Mouse (Mus musculus) adrenal gland (tissue): ENCODE data around the gene Snrnp70.

Experiments used
- intact Hi-C: fragments of 180-260 bp; cut with DNase I; formaldehyde crosslinking; loops from one replicate; pipeline ENCODE4 v1.15.1; 2025
- long read RNA-seq, 2 experiments: library from polyadenylated mRNA; unstranded; transcript quantifications; one replicate each; pipeline ENCODE4 v2.0.0; 2020; ENCODE audit warnings: borderline replicate concordance in 1 of 2; ENCODE audit not compliant: insufficient replicate concordance in 1 of 2

Gene Snrnp70
- long read RNA-seq, experiment 1, transcript Snrnp70-201 (10 exons, 1,735 nt) = minor isoform, 5 of 16 reads
- long read RNA-seq, experiment 1, transcript Snrnp70-210 (4 exons, 579 nt) = major isoform, 6 of 16 reads
- long read RNA-seq, experiment 1, partial matches to known transcripts = 1 of 16 reads
- long read RNA-seq, experiment 1, other reads (novel, unspliced or antisense) = 3 of 16 reads
- long read RNA-seq, experiment 2, transcript Snrnp70-201 (10 exons, 1,735 nt) = major isoform, 28 of 43 reads
- long read RNA-seq, experiment 2, partial matches to known transcripts = 8 of 43 reads
- long read RNA-seq, experiment 2, other reads (novel, unspliced or antisense) = 1 of 43 reads

DNA sequence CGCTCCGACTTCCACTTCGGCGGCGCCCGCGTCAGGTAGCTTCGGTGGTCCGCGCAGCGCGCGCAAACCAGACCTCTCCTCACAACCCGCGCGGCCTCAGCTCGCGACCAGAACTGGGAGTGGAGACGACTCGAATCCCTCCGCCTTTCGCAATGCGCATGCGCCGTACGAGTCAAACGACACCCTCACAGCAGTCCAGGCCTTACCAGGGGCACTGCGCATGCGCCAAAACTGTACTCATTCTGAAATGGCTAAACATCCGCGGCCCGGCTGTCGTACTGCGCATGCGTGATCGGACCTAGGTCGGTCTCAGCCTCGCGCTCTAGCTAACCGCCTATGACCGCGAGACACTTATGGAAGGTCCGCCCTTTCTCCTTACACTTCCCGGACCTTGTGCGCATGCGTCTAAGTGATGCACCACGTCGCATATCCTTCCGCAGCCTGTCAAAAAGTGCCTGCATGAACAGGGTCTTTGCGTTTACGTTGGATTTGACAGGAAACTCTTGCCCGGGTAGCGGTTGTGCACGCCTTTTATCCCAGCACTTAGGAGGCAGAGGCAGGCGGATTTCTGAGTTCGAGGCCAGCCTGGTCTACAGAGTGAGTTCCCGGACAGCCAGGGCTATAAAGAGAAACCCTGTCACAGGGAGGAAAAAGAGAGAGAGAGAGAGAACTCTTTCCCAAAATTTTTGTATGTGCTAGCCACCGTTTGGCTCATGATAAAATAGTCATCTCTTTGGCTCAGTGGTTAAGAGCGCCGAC, at the start of gene Snrnp70:
Snrnp70 (minus strand) TSS at position 165 of the 759 bp plus-strand sequence.
- intact Hi-C loops = loop anchor here (5.0 kb wide), 1 partner anchor 88 kb away; no protein-coding TSS in a partner anchor

DNA sequence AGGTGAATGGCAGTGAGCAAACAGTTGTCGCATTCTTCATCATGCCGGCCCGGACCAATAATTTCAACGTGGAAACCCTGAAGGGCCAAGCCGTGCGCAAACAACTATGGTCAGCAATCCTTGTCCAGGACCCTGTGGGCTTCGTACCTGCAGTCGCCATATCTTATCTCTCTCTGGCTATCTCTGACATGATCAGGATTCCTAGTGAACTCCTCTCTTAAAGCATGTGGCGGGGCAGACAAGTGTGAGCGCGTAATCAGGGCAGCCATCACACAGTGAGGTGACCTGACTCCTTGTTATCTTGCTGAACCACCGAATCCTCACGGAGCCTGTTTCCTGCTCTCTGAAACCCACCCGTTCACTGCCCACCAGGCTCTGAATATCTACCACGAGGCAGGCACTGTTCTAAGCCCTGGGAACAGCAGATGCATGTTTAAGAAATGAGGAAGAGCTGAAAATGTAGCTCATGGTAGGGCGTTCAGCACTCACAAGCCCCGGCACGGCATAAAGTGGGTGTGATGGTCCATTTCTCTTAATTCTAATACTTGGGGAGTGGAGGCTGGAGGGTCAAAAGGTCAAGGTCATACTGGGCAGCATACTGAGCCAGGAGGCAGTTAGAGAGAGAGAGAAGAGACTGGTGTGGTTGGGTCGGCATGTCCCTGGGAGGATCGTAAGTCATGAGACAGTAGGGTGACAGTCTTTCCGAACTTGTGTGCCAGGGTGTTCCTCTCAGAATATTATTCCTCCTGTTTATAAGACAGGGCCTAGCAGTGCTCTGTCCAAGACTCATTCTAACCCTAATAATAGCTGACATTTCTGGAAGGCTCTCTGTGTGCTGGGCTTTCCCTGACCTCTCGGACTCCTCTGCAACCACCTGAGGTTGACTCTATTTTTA, 48.2 kb upstream of the Snrnp70 start:
- intact Hi-C loops = loop anchor here (5.0 kb wide), 1 partner anchor 36 kb away; the partner anchor contains the start of gene Kcna7

DNA sequence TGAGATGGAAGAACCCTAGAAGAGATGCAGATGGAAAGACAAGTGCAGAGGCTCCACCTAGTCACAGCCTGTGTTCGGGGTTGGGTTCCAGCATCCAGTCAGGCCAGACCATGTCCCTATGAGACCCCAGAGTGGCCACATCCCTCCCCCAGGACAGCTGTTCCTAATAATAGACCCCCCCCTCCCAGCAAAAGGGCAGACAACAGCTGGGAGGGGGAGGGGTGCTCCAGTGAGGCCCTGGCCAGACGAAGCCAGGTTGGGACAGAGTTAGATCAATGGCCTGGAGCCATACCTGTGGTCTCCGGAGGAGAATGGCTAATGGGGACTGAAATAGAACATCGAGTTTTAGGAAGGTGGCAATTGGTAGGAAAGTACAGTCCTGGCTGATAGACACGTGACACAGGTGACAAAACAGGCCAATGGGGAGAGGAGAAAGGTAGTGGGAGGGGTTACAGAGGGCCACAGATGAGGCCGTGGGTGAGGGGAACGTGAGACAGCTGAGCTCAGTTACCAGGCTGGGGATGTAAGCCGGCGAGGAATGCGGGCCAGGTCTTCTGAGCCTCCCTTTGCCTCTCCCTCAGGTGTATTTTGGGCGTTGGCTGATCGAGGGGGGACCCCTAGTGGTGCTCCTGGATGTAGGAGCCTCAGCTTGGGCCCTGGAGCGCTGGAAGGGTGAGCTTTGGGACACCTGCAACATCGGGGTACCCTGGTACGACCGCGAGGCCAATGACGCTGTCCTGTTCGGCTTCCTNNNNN, 42.2 kb upstream of the Snrnp70 start, which contains the start of gene Ruvbl2:
Ruvbl2 (minus strand) TSS at position 576 of the 756 bp plus-strand sequence.
- intact Hi-C loops = no loop called here

DNA sequence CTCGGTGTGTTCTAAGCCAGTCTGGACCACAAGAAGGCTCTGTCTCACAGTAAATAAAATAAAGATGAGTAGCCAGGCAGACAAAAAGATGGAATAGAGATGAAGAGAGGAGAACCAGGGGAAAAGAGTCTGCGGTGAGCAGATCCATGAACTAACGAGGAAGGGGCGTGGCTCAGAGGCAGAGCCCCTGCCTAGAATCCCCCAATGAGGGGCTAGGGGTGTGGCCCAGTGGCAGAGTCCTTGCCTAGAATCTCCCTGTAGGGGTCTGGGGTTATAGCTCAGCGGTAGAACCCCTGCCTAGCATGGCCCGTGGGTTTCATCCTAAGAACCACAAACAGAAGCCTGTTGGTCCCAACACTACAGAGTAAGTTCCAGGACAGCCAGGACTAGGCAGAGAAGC, 41.5 kb upstream of the Snrnp70 start:
- intact Hi-C loops = no loop called here

DNA sequence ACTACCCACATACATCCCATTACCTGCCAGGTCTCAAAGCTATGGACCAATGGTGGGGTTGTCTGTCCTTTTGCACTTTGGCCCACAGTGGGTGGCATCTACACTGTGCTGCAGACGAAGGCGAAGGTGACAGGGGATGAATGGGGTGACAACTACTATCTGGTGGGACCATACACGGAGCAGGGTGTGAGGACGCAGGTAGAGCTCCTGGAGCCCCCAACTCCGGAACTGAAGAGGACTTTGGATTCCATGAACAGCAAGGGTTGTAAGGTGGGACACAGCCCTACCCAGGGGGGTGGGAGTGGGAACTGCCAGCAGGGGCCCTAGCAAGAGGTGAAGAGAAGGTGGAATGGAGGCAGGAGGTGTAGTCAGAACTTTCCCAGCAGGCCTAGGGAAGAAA, 40.9 kb upstream of the Snrnp70 start:
- intact Hi-C loops = no loop called here

DNA sequence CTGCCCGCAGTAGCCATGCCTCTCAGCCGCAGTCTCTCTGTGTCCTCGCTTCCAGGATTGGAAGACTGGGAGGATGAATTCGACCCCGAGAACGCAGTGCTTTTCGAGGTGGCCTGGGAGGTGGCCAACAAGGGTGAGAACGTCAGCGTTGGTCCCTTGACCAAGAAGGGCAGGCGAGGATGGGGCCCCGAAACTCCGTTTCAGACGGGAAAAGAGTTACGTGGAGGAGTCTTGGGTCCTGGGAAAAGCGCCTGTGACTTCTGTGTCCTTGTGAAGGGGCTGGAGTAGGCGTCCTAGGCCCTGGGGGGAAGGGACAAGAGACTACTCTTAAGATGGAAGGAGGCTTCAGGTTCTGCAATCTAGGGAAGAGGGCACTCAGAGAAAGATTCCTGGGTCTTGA, 39.5 kb upstream of the Snrnp70 start:
- intact Hi-C loops = no loop called here

DNA sequence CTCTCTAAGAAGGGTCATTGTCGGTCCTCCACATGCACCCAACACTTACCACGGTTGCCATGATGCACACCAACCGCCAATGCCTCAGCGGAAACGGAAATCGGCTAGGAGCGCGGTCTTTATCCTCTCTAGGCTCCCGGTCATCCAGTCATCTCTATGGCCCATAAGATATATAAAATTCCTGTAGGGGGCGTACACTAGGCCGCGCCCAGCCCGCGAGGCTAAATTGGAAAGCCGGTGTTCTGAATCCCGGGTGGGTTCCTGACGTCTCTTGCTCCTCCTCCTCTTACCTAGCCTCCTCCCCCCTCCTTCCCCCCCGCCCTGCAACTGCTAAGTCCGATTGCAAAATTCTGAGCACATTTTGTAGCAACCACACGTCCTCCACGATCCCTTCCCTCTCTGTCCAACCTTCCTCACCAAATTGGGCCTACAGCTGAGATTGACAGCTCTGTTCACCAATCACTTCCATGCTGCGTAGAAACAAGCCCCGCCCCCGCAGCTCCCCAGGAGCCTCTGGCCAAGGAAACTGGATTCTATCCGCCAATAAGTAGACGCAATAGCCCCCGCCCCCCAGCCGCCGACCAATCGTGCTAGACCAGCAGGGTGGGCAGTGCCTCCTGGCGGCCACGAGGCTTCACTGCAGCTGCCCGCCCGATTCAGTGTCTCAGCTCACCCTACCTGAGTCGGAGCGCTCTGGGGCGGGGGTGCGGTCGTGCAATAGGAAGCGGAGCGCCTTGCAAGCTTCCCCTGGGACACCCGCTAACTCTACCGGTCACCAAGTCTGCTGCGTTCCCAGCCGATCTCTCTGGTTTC, 38.9 kb upstream of the Snrnp70 start, which contains the start of gene Gys1:
Gys1 (plus strand) TSS at position 642 of the 813 bp plus-strand sequence.
- intact Hi-C loops = no loop called here

DNA sequence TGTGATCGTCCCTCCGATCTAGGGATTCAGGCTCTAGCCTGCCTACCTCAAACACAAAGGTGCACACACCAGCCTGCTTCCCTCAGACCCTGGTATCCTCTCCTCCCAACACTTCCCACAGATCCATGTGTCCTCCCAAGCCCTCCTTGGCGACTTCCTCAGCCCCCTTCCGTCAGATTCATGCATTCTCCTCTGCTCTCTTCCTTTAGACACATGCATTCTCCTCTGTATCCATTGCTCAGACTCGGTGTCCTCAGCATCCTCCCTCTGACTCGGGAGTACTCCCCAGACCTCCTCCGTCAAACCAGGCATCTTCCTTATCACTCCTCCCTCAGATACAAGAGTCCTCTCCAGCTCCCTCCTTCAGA, 38.3 kb upstream of the Snrnp70 start:
- intact Hi-C loops = no loop called here

DNA sequence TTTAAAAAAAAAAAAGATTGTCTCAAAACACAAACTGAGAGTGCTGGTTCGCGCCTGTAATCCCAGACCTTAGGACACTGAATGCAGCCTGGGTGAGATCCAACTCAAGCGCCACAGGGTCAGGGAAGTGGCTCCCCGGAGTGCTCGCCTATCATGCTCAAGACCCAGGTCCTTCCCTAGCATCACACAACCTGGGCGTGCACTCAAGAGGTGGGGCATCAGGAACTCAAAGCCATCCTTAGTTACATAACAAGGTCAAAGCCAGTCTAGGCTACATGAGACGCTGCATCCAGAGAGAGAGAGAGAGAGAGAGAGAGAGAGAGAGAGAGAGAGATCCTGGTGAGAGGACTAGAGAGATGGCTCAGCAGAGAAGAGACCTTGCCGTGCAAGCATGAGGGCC, 31.0 kb upstream of the Snrnp70 start:
- intact Hi-C loops = no loop called here

DNA sequence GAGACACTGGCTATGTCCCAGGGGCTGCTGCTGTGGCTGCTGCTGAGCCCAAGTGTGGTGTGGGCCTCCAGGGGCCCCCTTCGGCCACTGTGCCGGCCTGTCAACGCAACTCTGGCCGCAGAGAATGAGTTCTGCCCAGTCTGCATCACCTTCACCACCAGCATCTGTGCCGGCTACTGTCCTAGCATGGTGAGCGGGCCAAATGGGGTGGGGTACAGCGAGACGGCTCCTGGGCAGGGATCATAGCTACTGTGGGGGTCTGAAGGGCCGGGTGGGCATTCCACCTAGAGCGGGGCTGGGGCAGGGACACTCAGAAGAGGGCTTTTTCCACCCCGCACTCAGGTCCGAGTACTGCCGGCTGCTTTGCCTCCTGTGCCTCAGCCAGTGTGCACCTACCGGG, 25.7 kb upstream of the Snrnp70 start:
- intact Hi-C loops = no loop called here

DNA sequence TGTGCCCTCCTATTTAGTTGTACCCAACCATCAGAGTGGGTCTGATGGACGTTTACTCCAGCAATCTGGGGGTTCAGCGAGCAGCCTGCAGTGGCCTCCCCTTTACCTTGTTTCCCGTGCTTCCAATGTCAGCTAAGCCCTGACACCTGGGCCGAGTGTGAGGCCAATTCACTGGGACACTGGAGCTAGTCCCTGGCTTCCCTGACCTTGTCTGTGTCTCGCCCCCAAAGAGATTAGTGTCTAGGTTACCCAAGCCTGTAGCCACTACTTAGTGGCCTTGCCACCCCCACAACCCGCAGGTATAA, 25.0 kb upstream of the Snrnp70 start, which contains the start of gene Lhb:
Lhb (plus strand) TSS at position 206 of the 305 bp plus-strand sequence.
- intact Hi-C loops = no loop called here

DNA sequence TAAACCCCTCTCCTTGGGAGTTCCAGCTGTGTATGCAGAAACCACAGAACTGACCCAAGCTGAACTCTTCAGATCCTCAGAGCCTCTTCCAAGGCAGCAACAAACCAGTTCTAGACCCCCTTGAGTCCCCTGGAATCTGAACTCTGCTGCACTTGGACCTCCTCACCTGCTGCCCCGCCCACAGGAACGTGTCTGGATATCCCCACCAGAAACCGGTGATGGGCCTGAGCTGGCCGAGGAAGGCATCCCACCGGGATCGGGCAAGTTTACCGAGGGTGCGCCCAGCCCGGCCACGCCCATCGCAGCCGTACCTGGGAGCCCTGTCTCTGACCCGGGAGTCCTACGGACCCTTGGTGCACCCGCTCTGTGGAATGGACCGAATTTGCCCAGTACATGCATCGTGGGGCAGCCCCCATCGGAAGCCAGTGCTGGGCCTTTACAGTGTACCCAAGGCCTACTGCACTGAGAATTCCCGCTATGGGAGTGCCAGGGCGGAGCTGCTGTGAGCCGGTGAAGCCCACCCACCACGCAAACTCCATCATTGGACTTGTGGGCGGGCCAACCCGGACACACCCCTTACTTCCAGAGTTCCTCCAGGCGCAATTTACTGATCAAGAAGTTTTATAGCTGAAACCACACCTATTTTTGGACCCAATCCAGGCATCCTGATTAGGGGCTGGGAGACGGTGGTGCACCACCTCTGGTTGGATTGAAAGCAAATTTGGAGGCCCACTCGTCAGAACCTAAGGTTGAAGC, 24.5 kb upstream of the Snrnp70 start:
- intact Hi-C loops = no loop called here

DNA sequence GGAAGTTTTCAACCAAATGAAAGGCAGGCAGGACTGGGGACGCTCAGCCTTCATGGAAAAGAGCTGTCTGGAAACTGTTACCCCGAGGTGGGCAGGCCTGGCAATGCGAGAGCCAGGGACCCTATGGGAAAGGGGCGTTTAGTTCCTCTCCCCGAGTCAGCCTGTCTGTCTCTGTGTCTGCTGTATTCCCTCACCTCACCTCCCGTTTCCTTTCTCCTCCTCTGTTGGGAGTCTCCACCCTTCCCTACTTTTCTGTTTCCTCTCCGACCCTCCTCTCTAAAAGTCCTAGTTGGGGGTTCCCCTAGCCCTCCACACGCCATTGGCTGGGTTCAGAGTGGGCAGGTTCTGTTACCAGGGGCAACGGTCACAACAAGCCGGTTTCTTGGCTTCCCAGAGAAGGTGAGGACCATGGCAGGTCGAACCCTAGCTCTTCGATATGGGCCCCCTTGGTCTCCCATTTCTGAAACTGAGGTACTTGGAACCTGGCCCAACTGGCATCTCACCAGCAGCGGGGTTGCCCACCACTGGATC, 22.5 kb upstream of the Snrnp70 start:
- intact Hi-C loops = no loop called here

DNA sequence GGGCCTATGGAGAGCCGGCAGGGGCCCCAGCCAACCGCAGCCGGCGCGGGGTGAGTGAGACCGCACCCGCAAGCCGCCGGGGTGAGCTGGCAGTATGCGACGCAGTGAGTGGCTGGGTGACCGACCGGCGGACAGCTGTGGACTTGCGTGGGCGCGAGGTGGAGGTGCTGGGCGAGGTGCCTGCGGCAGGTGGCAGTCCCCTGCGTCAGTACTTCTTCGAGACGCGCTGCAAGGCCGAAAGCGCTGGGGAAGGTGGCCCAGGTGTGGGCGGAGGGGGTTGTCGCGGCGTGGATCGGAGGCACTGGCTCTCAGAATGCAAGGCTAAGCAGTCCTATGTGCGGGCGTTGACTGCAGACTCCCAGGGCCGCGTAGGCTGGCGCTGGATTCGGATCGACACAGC, 20.1 kb upstream of the Snrnp70 start:
- intact Hi-C loops = no loop called here

DNA sequence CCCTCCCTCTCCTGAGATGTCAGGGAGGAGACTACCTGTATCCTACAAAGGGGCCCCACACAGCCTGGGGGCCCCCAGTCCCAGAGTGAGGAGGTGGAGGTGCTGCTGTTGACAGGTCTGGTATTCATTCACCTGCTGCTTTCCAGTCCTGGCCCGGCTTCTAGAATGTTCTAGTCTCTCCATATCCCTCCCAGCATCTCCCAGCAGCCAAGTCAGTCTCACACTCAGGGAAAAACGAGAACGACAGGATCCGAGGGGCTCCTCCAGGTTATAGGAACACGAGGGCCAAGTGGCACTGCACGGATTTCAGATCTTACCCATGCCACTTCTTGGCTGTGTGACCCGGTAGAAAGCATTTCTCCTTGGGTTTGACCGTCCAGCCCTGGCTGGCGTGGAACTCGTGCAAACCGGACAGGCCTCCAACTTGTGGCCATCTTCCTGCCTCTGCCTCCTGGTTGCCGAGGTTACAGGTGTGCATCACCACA, 19.2 kb upstream of the Snrnp70 start:
- intact Hi-C loops = no loop called here

DNA sequence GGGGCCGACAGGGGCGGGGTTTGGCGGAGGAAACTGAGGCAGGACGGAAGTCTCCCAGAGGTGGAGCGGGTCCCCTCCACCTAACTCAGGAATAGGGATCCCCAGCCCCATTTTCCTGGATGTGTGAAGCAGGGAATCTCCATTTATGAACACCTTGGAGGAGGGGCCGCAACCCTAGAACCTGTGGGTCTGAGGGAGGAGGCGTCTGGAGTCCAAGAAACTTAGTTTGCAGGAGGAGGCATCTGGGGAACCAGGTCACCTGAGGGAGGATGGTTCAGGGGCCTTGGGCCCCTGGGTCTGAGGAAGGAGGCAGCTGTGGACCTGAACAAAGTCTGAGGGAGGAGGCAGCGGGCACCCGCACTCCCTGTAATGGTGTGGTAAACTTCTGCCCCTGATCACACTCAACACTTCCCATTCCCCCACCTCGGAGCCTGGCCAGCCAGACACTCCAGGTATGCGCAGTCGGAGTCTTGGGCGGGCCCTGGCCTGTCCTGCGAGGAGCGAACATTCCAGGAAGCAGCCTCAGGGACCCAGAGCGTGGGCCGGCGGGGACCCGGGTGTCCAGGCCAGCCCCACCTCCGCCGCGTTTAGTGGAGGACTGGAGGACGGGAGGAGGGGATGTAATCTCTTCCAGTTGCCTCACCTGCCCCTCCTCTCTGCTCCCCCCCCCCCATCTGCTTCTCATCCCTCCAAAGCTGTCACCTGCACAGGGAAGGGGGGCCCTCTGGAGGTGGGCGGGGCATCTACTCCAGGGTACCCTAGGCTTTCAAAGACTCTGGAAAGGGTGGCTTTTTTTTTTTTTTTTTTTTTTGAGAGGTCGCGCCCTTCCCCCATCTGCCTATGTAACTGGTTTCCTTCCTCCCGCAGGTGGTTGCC, 18.6 kb upstream of the Snrnp70 start:
- intact Hi-C loops = no loop called here

DNA sequence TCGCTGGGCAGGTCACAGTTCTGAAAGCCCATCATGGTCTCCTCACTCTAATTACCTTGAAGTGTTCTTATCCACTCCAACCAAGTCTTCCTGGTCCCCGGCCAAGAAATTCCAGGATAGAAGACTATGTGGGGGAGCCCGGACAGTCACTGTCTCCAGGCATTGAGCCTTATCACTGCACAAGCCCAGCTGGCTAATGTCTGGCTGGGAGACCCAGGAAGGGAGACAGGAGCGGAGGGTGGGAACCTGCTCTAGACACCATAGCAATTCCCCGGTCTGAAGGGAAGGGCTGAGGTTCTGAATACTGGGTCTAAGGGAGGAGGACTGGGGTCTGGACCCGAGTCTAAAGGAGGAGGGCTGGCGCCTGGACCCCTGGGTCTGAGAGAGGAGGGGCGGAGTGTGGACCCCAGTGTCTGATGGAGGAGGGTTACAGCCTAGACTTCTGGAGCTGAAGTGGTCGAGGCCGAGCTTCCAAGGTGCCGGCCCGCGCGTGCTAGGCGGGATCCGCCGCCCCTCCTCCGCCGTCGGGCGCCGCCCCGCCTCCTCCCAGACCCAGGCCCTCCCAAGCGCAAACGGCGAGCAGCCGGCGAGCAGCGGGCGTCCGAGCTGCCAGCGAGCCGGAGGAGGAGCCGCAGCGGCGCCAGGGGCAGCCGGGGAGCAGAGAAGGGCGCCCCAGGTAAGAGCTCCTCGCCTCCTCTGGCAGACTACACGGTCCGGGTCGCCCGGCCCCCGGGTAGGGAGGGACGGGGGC, 17.7 kb upstream of the Snrnp70 start, which contains the start of gene Ntf5:
Ntf5 (plus strand) TSS at position 583 of the 751 bp plus-strand sequence.
- intact Hi-C loops = no loop called here
